20 mouse cellular contexts compared by ENCODE assay signal in the genomic region with DNA sequence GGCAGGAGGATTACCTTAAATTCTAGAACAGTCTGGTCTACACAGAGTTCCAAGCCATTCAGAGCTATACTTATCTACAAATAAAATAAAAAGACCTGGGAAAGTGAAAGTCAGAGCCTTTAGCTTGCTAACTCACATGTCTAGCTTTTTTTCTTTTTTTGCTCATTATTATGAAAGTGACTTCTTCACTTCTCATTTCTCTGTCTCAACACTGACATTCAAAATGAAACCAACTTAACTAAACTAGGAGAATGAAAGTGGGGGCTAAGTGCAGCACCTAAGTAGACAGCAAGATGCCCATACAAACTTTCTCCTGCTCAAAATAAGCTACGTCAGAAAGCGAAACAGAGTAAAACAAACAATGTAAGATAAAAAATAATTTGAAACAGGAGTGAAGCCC. TPM values are rescaled to one million over a fixed set of nuclear protein-coding genes. Genes with fewer than 3 reads are reported as not detected.
"Had no signal": no experiment of that assay in that cellular context is flagged by ENCODE, and none has a peak within 500 bp of the region (broad histone marks: within the 10 kb centered on the region; RNA-seq: fewer than 3 reads in every experiment).

No protein-coding gene starts in this region.

- H3K4me3 ChIP-seq: liver, embryonic 12.5 days; liver, embryonic 15.5 days; lung, embryonic 15.5 days; midbrain, embryonic 12.5 days; midbrain, embryonic 15.5 days; neural tube, embryonic 12.5 days; neural tube, embryonic 15.5 days; stomach, embryonic 15.5 days had no signal

- H3K9ac ChIP-seq: liver, embryonic 12.5 days; liver, embryonic 15.5 days; lung, embryonic 15.5 days; midbrain, embryonic 12.5 days; midbrain, embryonic 15.5 days; neural tube, embryonic 12.5 days; neural tube, embryonic 15.5 days; stomach, embryonic 15.5 days had no signal

- H3K9me3 ChIP-seq: liver, embryonic 12.5 days; liver, embryonic 15.5 days; lung, embryonic 15.5 days; midbrain, embryonic 12.5 days; midbrain, embryonic 15.5 days; neural tube, embryonic 12.5 days; neural tube, embryonic 15.5 days; stomach, embryonic 15.5 days had no signal

- H3K4me1 ChIP-seq: liver, embryonic 15.5 days; lung, embryonic 15.5 days; midbrain, embryonic 12.5 days; midbrain, embryonic 15.5 days; neural tube, embryonic 12.5 days; neural tube, embryonic 15.5 days; stomach, embryonic 15.5 days had no signal

- H3K27me3 ChIP-seq: liver, embryonic 12.5 days; liver, embryonic 15.5 days; lung, embryonic 15.5 days; midbrain, embryonic 12.5 days; midbrain, embryonic 15.5 days; neural tube, embryonic 12.5 days; neural tube, embryonic 15.5 days; stomach, embryonic 15.5 days had no signal

- H3K4me2 ChIP-seq: liver, embryonic 12.5 days; liver, embryonic 15.5 days; lung, embryonic 15.5 days; midbrain, embryonic 12.5 days; midbrain, embryonic 15.5 days; neural tube, embryonic 12.5 days; neural tube, embryonic 15.5 days; stomach, embryonic 15.5 days had no signal

- H3K27ac ChIP-seq: liver, embryonic 12.5 days; liver, embryonic 15.5 days; lung, embryonic 15.5 days; midbrain, embryonic 12.5 days; midbrain, embryonic 15.5 days; neural tube, embryonic 12.5 days; neural tube, embryonic 15.5 days; stomach, embryonic 15.5 days had no signal

- H3K36me3 ChIP-seq: liver, embryonic 12.5 days; liver, embryonic 15.5 days; lung, embryonic 15.5 days; midbrain, embryonic 12.5 days; midbrain, embryonic 15.5 days; neural tube, embryonic 12.5 days; neural tube, embryonic 15.5 days; stomach, embryonic 15.5 days had no signal

- ATAC-seq: liver, embryonic 12.5 days; midbrain, embryonic 15.5 days had no signal

- DNase-seq: kidney, adult 18-20 months; kidney, adult 9 months; kidney, postnatal 14 days; kidney, postnatal 4 days; lung, adult 18-20 months; lung, postnatal 10 days; lung, postnatal 36 days; right cerebral cortex, adult 18-20 months; right cerebral cortex, postnatal 14 days; right cerebral cortex, postnatal 4 days; thymus, postnatal 25 days had no signal

RNA-seq across cellular contexts. Expression of a gene that starts 8.4 kb away (rescaled TPM):
- polyA plus RNA-seq: limb, embryonic 11.5 days; lung, embryonic 15.5 days; midbrain, embryonic 12.5 days; midbrain, embryonic 15.5 days had no signal
